Mouse (Mus musculus) neural tube, embryonic 14.5 days (tissue): ENCODE results near the gene Hcar2. TPM values are rescaled to one million over a fixed set of nuclear protein-coding genes. Genes with fewer than 3 reads are reported as not detected.

ENCODE experiments used
- ATAC-seq: fragments of 200-750 bp; cut with Nextera tagmentation; 2 replicates; pipeline ENCODE4 v1.8.0; 2017; ENCODE audit warnings: low read depth, mild to moderate bottlenecking, moderate TSS enrichment, moderate library complexity
- H3K27ac ChIP-seq: fragments of 300-500 bp; sonication (generic); 2 replicates; pipeline ENCODE4 v1.5.1; 2014; ENCODE audit warnings: low read depth, mild to moderate bottlenecking, control low read depth, low read length, moderate library complexity, mixed read lengths
- H3K27me3 ChIP-seq: fragments of 300-500 bp; sonication (generic); 2 replicates; pipeline ENCODE4 v1.6.1; 2014; ENCODE audit warnings: low read length; ENCODE audit not compliant: control insufficient read depth, insufficient read depth
- H3K36me3 ChIP-seq: fragments of 300-500 bp; sonication (generic); 2 replicates; pipeline ENCODE4 v1.6.1; 2014; ENCODE audit warnings: low read length, mixed read lengths; ENCODE audit not compliant: control insufficient read depth, insufficient read depth
- H3K4me1 ChIP-seq: fragments of 300-500 bp; sonication (generic); 2 replicates; pipeline ENCODE4 v1.6.1; 2014; ENCODE audit warnings: low read length; ENCODE audit not compliant: control insufficient read depth, insufficient read depth
- H3K4me2 ChIP-seq: fragments of 300-500 bp; sonication (generic); 2 replicates; pipeline ENCODE4 v1.6.1; 2014; ENCODE audit warnings: mild to moderate bottlenecking, low read depth, low read length, control low read depth
- H3K4me3 ChIP-seq: fragments of 300-500 bp; sonication (generic); 2 replicates; pipeline ENCODE4 v1.5.1; 2014; ENCODE audit warnings: low read depth, low read length, control low read depth, mixed read lengths
- H3K9ac ChIP-seq: fragments of 300-500 bp; sonication (generic); replicated peaks from 2 replicates; pipeline ENCODE4 v1.6.1; 2014; ENCODE audit warnings: low read depth, mild to moderate bottlenecking, control low read depth, low read length, mixed read lengths
- H3K9me3 ChIP-seq: fragments of 300-500 bp; sonication (generic); 2 replicates; pipeline ENCODE4 v1.6.1; 2016; ENCODE audit warnings: low read length; ENCODE audit not compliant: control insufficient read depth
- WGBS: fragments of 180-500 bp; shearing (Covaris S2); extraction: QIAGEN DNeasy Blood & Tissue Kit; methylation state at CpG from one replicate; pipeline ENCODE4 v1.1.7; 2014; 5-methylcytosine and 5-hydroxymethylcytosine counted together
- polyA plus RNA-seq: library from polyadenylated mRNA; unstranded; fragments of >200 nt; fragmentation: Nextera tagmentation; extraction: Ambion mirVana; gene quantifications from 2 replicates; pipeline ENCODE4 v1.2.1, GENCODE M21; 2014

The Hcar2 gene
- not detected in 2 replicates for polyA plus RNA-seq

GRCm38 (mm10) chr5:123865365-123865764, at the start of gene Hcar2:
Hcar2 (minus strand) TSS chr5:123865499.
- Histone ChIP-seq H3K4me2 (no peak within 1 kb of the TSS), H3K36me3 (no peaks in the 10 kb centered on the region), H3K4me3 (no peak within 1 kb of the TSS), H3K27ac (no peak within 1 kb of the TSS), H3K9ac (no peak within 1 kb of the TSS), H3K4me1 (no peaks in the 10 kb centered on the region), H3K9me3 (no peaks in the 10 kb centered on the region), H3K27me3 (no peaks in the 10 kb centered on the region)
- no peak for ATAC-seq
- 81% methylated on average over 12 of the region's 12 CpGs for WGBS

DNA sequence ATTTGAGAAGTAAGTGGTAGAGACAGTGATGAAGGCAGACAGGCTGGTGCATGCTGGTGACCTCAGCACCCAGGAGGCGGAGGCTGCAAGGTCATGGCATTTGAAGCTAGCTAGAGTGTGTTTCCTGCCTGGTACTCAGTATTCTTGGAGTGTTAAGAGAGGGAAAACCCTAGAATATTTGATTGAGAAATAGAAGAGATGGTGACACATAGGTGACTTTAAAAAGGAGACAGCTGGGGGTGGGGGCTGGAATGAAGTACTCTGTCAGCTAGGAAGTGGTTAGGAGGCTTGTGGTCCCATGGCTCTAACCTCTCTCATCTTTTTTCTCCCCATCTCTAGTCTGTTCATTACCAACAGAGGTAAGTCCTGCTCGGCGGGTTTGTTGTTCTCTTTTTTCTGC, 49.6 kb upstream of the Hcar2 start:
- peaks cover 57% of the 10 kb centered on the region for H3K36me3 ChIP-seq
- H3K4me2 ChIP-seq = no peak overlapping the region
- no peaks in the 10 kb centered on the region for H3K27me3 ChIP-seq
- ATAC-seq = no peak
- no peaks in the 10 kb centered on the region for H3K9me3 ChIP-seq
- H3K9ac ChIP-seq = no peak overlapping the region
- 91% methylated on average over 3 of the region's 3 CpGs for WGBS
- no peaks in the 10 kb centered on the region for H3K4me1 ChIP-seq
- no peak overlapping the region for H3K4me3 ChIP-seq
- no peak overlapping the region for H3K27ac ChIP-seq

DNA sequence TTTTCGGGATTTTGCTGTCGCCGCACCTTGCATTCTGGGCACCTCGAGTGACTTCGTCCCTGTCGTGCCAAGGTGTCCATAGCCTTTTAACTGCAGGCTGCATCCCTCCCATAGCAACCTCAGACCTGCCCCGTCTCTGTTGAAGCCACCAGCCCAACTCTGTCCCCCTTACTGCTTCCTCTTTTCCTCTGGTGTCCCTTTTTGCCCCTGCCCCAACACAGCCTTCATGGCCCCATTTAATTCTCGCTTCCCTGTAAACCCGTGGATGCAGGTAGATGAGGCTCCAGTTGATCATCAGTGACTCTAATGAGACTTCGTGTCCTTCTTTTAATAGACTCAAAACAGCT, 42.3 kb upstream of the Hcar2 start:
- peak overlapping the region; percentile 70; the same call in 1 of the 2 replicates for H3K27ac ChIP-seq
- no peaks in the 10 kb centered on the region for H3K9me3 ChIP-seq
- H3K4me1 ChIP-seq = peaks cover 9% of the 10 kb centered on the region
- WGBS = 6% methylated on average over 10 of the region's 10 CpGs
- H3K36me3 ChIP-seq = peaks cover 32% of the 10 kb centered on the region
- H3K9ac ChIP-seq = peak overlapping the region; percentile 95
- no peak for ATAC-seq
- H3K4me3 ChIP-seq = peak overlapping the region; percentile 97
- peak overlapping the region; percentile 85 for H3K4me2 ChIP-seq
- no peaks in the 10 kb centered on the region for H3K27me3 ChIP-seq

DNA sequence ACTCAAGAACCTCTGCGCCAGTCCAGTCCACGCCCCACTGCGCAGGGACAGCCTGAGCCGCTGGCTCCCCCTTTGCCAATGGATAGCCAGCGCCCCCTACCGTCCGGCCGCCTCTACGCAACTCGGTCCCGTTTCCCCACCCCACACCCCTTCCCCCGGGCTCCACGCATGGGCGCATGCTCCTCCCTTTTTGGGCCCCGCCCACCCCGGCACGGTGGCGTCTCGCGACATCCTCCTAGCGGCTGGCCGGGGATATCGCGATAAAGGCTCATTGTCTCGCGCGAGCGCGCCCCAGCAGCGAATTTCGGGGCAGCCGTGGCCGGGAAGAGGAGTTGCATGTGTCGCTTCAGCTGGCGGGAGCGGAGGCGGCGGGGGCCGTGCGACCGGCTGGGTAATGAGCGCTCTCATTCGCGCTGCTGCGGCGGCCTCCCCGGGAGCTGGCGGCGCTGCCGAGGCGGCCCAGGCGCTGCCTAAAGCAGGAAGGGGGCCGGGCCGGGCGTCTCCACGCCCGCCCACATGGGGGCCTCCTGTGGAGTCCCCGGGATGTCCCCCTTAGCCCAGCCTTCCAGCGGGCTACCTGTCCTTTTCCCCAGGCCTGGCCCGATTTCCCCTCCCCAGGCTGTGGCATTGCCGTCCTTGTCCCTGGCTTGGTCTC, 41.8 kb upstream of the Hcar2 start, which contains the start of gene Denr:
Gene Denr (plus strand): TSS at position 200 of the 655 bp plus-strand sequence.
- ATAC-seq = peak; percentile 96
- Histone ChIP-seq H3K36me3 (peaks cover 28% of the 10 kb centered on the region), H3K4me1 (peaks cover 9% of the 10 kb centered on the region), H3K4me3 (peak within 1 kb of the TSS; percentile 97), H3K27ac (peak within 1 kb of the TSS; percentile 70), H3K4me2 (peak within 1 kb of the TSS; percentile 85), H3K27me3 (no peaks in the 10 kb centered on the region), H3K9me3 (no peaks in the 10 kb centered on the region), H3K9ac (peak within 1 kb of the TSS; percentile 95)
- under 1% methylated on average over 52 of the region's 61 CpGs for WGBS

GRCm38 (mm10) chr5:123906146-123906975, 41.1 kb upstream of the Hcar2 start:
- peaks cover 9% of the 10 kb centered on the region for H3K4me1 ChIP-seq
- no peak for ATAC-seq
- no peaks in the 10 kb centered on the region for H3K27me3 ChIP-seq
- WGBS = 72% methylated on average over 17 of the region's 17 CpGs
- H3K9ac ChIP-seq = 0 out of 2 replicates have a peak overlapping the region, but pooled peaks have one; percentile 95
- H3K4me2 ChIP-seq = peak overlapping the region; percentile 38
- H3K9me3 ChIP-seq = no peaks in the 10 kb centered on the region
- H3K27ac ChIP-seq = no peak overlapping the region
- peaks cover 21% of the 10 kb centered on the region for H3K36me3 ChIP-seq
- H3K4me3 ChIP-seq = no peak overlapping the region

DNA sequence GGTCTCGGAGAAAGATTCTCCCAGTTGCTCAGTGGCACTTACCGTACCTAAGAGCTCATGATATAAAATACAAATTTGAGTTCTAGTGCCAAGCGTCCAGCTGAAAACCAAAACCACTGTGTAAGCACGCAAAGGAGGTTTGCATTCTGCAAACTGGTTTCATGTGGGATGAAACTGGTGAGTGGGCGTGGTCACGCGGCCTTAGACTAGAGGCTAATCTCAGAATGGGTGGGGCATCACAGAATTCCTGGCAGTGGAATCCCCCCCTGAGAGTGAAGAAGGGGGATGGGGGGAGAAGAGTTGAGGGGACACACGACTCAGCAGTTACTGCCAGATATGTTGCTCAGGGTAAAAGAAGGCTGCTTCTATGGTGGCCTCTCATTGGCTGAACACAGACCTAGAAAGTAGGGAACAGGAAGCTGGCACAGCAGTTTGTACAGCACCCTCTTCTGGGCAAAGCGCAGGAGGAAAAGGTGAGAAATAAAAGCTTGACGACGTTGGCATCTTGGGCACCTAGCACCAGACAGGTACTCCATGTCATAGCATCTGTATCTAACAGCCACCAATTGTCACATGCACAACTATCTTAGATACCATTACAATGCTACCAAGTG, 38.9 kb upstream of the Hcar2 start:
- no peak overlapping the region for H3K9ac ChIP-seq
- no peaks in the 10 kb centered on the region for H3K9me3 ChIP-seq
- no peak overlapping the region for H3K4me3 ChIP-seq
- H3K27me3 ChIP-seq = no peaks in the 10 kb centered on the region
- no peak overlapping the region for H3K27ac ChIP-seq
- H3K36me3 ChIP-seq = 0 out of 2 replicates have a peak, but pooled peaks cover 3% of the 10 kb centered on the region
- peaks cover 9% of the 10 kb centered on the region for H3K4me1 ChIP-seq
- no peak for ATAC-seq
- 75% methylated on average over 11 of the region's 11 CpGs for WGBS
- H3K4me2 ChIP-seq = no peak overlapping the region

DNA sequence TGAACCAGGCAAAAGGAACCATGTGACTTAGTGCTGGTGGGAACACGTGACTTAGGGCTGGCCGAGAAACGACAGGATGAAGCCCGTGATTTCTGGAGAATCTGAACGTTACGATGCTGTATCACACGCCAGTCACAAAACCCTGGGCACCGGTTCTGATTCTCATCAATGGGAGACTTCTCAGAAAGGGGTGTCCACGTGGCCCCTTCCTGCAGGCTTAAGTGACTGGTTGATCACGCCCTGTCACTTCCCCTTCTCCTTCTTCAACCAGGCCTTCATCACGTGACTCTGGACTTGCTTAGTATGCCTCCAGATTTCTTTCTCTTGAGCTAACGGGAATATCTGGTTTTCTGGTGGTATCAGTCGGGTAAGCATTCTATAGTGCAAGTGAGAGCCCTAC, 32.1 kb upstream of the Hcar2 start:
- Histone ChIP-seq H3K9me3 (no peaks in the 10 kb centered on the region), H3K36me3 (no peaks in the 10 kb centered on the region), H3K4me3 (no peak overlapping the region), H3K9ac (no peak overlapping the region), H3K4me1 (no peaks in the 10 kb centered on the region), H3K4me2 (no peak overlapping the region), H3K27ac (no peak overlapping the region), H3K27me3 (no peaks in the 10 kb centered on the region)
- no peak for ATAC-seq
- 88% methylated on average over 13 of the region's 13 CpGs for WGBS

DNA sequence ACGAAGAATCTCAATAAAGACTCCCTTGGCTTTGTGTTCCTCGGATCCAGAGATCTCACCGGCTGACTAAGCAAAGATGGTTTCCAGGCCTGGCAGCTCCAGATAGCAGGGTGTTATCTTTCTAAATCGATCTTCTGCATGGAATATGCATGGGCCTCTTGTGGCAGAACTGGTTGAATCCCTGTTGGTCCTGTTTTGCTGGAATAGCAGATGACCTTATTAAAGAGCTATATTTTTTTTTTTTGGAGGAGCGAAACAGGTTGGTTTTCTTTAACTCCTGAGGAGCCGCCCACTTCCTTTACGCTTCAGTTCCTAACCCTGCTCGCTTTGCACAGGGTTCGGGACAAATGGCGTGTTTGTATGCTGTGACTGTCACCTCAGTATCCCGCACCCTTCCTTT, 31.1 kb upstream of the Hcar2 start:
- Histone ChIP-seq H3K9me3 (no peaks in the 10 kb centered on the region), H3K4me1 (no peaks in the 10 kb centered on the region), H3K4me2 (no peak overlapping the region), H3K27me3 (no peaks in the 10 kb centered on the region), H3K4me3 (no peak overlapping the region), H3K27ac (no peak overlapping the region), H3K9ac (no peak overlapping the region), H3K36me3 (no peaks in the 10 kb centered on the region)
- ATAC-seq = no peak
- 90% methylated on average over 11 of the region's 11 CpGs for WGBS

GRCm38 (mm10) chr5:123893520-123893919, 28.2 kb upstream of the Hcar2 start:
- ATAC-seq = no peak
- WGBS = 93% methylated on average over 5 of the region's 5 CpGs
- no peaks in the 10 kb centered on the region for H3K4me1 ChIP-seq
- H3K4me3 ChIP-seq = no peak overlapping the region
- H3K9me3 ChIP-seq = no peaks in the 10 kb centered on the region
- no peak overlapping the region for H3K4me2 ChIP-seq
- H3K27me3 ChIP-seq = no peaks in the 10 kb centered on the region
- H3K27ac ChIP-seq = no peak overlapping the region
- H3K9ac ChIP-seq = no peak overlapping the region
- no peaks in the 10 kb centered on the region for H3K36me3 ChIP-seq
